Mouse (Mus musculus): ENCODE data around the gene Zdhhc16. TPM values are rescaled to one million over a fixed set of nuclear protein-coding genes. Genes with fewer than 3 reads are reported as not detected.

Gene Zdhhc16
- polyA plus RNA-seq, 1 experiment = 70.0 TPM

- Histone ChIP-seq H3K27ac (ENCODE audit: insufficient read depth, low read length) (no peak overlapping the region), H3K4me1 (ENCODE audit: control insufficient read depth, insufficient read depth, low read length) (no peaks in the 10 kb centered on the region), H3K4me3 (ENCODE audit: insufficient read depth, low read length) (no peak overlapping the region)
- TF ChIP-seq CTCF (IDR thresholded peaks at IDR 0.05; ENCODE audit: extremely low read depth, insufficient read depth, low read length) = no peak
- no peak for TF ChIP-seq POLR2A (IDR thresholded peaks at IDR 0.05; ENCODE audit: extremely low read depth, insufficient read depth, low read length)
Measured at GRCm38 (mm10) chr19:41902848-41903593, 30.3 kb upstream of the Zdhhc16 start.

GRCm38 (mm10) chr19:41905246-41905645, 28.0 kb upstream of the Zdhhc16 start:
- Histone ChIP-seq H3K4me1 (ENCODE audit: control insufficient read depth, insufficient read depth, low read length) (no peaks in the 10 kb centered on the region), H3K4me3 (ENCODE audit: insufficient read depth, low read length) (no peak overlapping the region), H3K27ac (ENCODE audit: insufficient read depth, low read length) (no peak overlapping the region)
- no peak for TF ChIP-seq POLR2A (IDR thresholded peaks at IDR 0.05; ENCODE audit: extremely low read depth, insufficient read depth, low read length)
- no peak for TF ChIP-seq CTCF (IDR thresholded peaks at IDR 0.05; ENCODE audit: extremely low read depth, insufficient read depth, low read length)

- TF ChIP-seq CTCF (IDR thresholded peaks at IDR 0.05; ENCODE audit: extremely low read depth, insufficient read depth, low read length) (no peak), POLR2A (IDR thresholded peaks at IDR 0.05; ENCODE audit: extremely low read depth, insufficient read depth, low read length) (no peak)
- no peaks in the 10 kb centered on the region for H3K4me1 ChIP-seq (ENCODE audit: control insufficient read depth, insufficient read depth, low read length)
- H3K27ac ChIP-seq (ENCODE audit: insufficient read depth, low read length) = no peak overlapping the region
- no peak overlapping the region for H3K4me3 ChIP-seq (ENCODE audit: insufficient read depth, low read length)
Measured at GRCm38 (mm10) chr19:41906311-41907078, 26.8 kb upstream of the Zdhhc16 start.

GRCm38 (mm10) chr19:41907079-41907760, 26.1 kb upstream of the Zdhhc16 start:
- TF ChIP-seq POLR2A (IDR thresholded peaks at IDR 0.05; ENCODE audit: extremely low read depth, insufficient read depth, low read length) (no peak), CTCF (IDR thresholded peaks at IDR 0.05; ENCODE audit: extremely low read depth, insufficient read depth, low read length) (no peak)
- no peaks in the 10 kb centered on the region for H3K4me1 ChIP-seq (ENCODE audit: control insufficient read depth, insufficient read depth, low read length)
- H3K4me3 ChIP-seq (ENCODE audit: insufficient read depth, low read length) = no peak overlapping the region
- no peak overlapping the region for H3K27ac ChIP-seq (ENCODE audit: insufficient read depth, low read length)

- TF ChIP-seq POLR2A (IDR thresholded peaks at IDR 0.05; ENCODE audit: extremely low read depth, insufficient read depth, low read length) (no peak), CTCF (IDR thresholded peaks at IDR 0.05; ENCODE audit: extremely low read depth, insufficient read depth, low read length) (no peak)
- Histone ChIP-seq H3K4me3 (ENCODE audit: insufficient read depth, low read length) (no peak overlapping the region), H3K4me1 (ENCODE audit: control insufficient read depth, insufficient read depth, low read length) (peaks cover 3% of the 10 kb centered on the region; the same call in 1 of the 2 replicates), H3K27ac (ENCODE audit: insufficient read depth, low read length) (no peak overlapping the region)
Measured at GRCm38 (mm10) chr19:41908736-41909135, 24.5 kb upstream of the Zdhhc16 start.

- no peak overlapping the region for H3K27ac ChIP-seq (ENCODE audit: insufficient read depth, low read length)
- peaks cover 5% of the 10 kb centered on the region for H3K4me1 ChIP-seq (ENCODE audit: control insufficient read depth, insufficient read depth, low read length)
- H3K4me3 ChIP-seq (ENCODE audit: insufficient read depth, low read length) = no peak overlapping the region
- TF ChIP-seq POLR2A (IDR thresholded peaks at IDR 0.05; ENCODE audit: extremely low read depth, insufficient read depth, low read length) (no peak), CTCF (IDR thresholded peaks at IDR 0.05; ENCODE audit: extremely low read depth, insufficient read depth, low read length) (no peak)
Measured at GRCm38 (mm10) chr19:41910396-41910795, 22.9 kb upstream of the Zdhhc16 start.

GRCm38 (mm10) chr19:41911178-41912073, 21.9 kb upstream of the Zdhhc16 start, which contains the start of gene Pgam1:
Gene Pgam1 (plus strand): TSS chr19:41911923.
- peak; percentile 74 for TF ChIP-seq POLR2A (IDR thresholded peaks at IDR 0.05; ENCODE audit: extremely low read depth, insufficient read depth, low read length)
- TF ChIP-seq CTCF (IDR thresholded peaks at IDR 0.05; ENCODE audit: extremely low read depth, insufficient read depth, low read length) = no peak

GRCm38 (mm10) chr19:41912121-41913080, 20.9 kb upstream of the Zdhhc16 start:
- TF ChIP-seq CTCF (IDR thresholded peaks at IDR 0.05; ENCODE audit: extremely low read depth, insufficient read depth, low read length) = no peak
- no peak for TF ChIP-seq POLR2A (IDR thresholded peaks at IDR 0.05; ENCODE audit: extremely low read depth, insufficient read depth, low read length)
- Histone ChIP-seq H3K27ac (ENCODE audit: insufficient read depth, low read length) (peak overlapping the region; percentile 75), H3K4me3 (ENCODE audit: insufficient read depth, low read length) (peak overlapping the region; percentile 92), H3K4me1 (ENCODE audit: control insufficient read depth, insufficient read depth, low read length) (peaks cover 5% of the 10 kb centered on the region)

More at GRCm38 (mm10) chr19:41911178-41912073, 21.9 kb upstream of the Zdhhc16 start, which contains the start of gene Pgam1:
- peak within 1 kb of the TSS; percentile 75 for H3K27ac ChIP-seq (ENCODE audit: insufficient read depth, low read length)
- H3K4me1 ChIP-seq (ENCODE audit: control insufficient read depth, insufficient read depth, low read length) = peaks cover 5% of the 10 kb centered on the region
- peak within 1 kb of the TSS; percentile 92 for H3K4me3 ChIP-seq (ENCODE audit: insufficient read depth, low read length)
